Mouse (Mus musculus) midbrain, embryonic 10.5 days (tissue): Measurements from ENCODE around the gene Wdsub1. TPM values are rescaled to one million over a fixed set of nuclear protein-coding genes. Genes with fewer than 3 reads are reported as not detected.

ENCODE experiments used
- DNase-seq: peaks from one replicate; pipeline ENCODE4 v3.0.0-alpha.2; 2017; ENCODE audit warnings: low spot score
- H3K27ac ChIP-seq: fragments of 300-500 bp; sonication (generic); replicated peaks from 2 replicates; pipeline ENCODE4 v1.5.1; 2016; ENCODE audit warnings: mild to moderate bottlenecking
- H3K27me3 ChIP-seq: fragments of 300-500 bp; sonication (generic); 2 replicates; pipeline ENCODE4 v1.6.1; 2016; ENCODE audit warnings: low read depth, mild to moderate bottlenecking; ENCODE audit not compliant: poor library complexity, severe bottlenecking
- H3K36me3 ChIP-seq: fragments of 300-500 bp; sonication (generic); 2 replicates; pipeline ENCODE4 v1.6.1; 2016; ENCODE audit warnings: mild to moderate bottlenecking, moderate library complexity
- H3K4me1 ChIP-seq: fragments of 300-500 bp; sonication (generic); 2 replicates; pipeline ENCODE4 v1.6.1; 2016
- H3K4me3 ChIP-seq: fragments of 300-500 bp; sonication (generic); 2 replicates; pipeline ENCODE4 v1.5.1; 2016; ENCODE audit warnings: mild to moderate bottlenecking, moderate library complexity
- H3K9me3 ChIP-seq: fragments of 300-500 bp; sonication (generic); replicated peaks from 2 replicates; pipeline ENCODE4 v1.6.1; 2016; ENCODE audit warnings: mild to moderate bottlenecking
- WGBS: fragments of 180-500 bp; shearing (Covaris S2); methylation state at CpG from one replicate; pipeline ENCODE4 v1.1.7; 2016; 5-methylcytosine and 5-hydroxymethylcytosine counted together
- polyA plus RNA-seq: library from polyadenylated mRNA; unstranded; fragments of >200 nt; fragmentation: Nextera tagmentation; extraction: Ambion mirVana; gene quantifications from 2 replicates; pipeline ENCODE4 v1.2.1, GENCODE M21; 2016

Wdsub1 gene
- polyA plus RNA-seq, result 18.6 and 25.3 TPM in 2 replicates

- 5% methylated on average over 57 of the region's 57 CpGs for WGBS
- DNase-seq, result peak; percentile 94
- Histone ChIP-seq H3K4me1 (peaks cover 12% of the 10 kb centered on the region; the same call in 1 of the 2 replicates), H3K4me3 (peak within 1 kb of the TSS; percentile 72), H3K27me3 (no peaks in the 10 kb centered on the region), H3K27ac (peak within 1 kb of the TSS; percentile 90), H3K36me3 (peaks cover 11% of the 10 kb centered on the region; the same call in 1 of the 2 replicates), H3K9me3 (no peaks in the 10 kb centered on the region; the same call in 1 of the 2 replicates)
These were observed at the start of gene Wdsub1 for GRCm38 (mm10) chr2:59881831-59882741. Wdsub1 (minus strand) TSS chr2:59882591.

GRCm38 (mm10) chr2:59913610-59914009, 31.2 kb upstream of the Wdsub1 start:
- WGBS, result 81% methylated on average over 11 of the region's 11 CpGs
- H3K36me3 ChIP-seq, result peaks cover 96% of the 10 kb centered on the region
- H3K9me3 ChIP-seq, result no peaks in the 10 kb centered on the region
- H3K27ac ChIP-seq, result no peak overlapping the region
- H3K27me3 ChIP-seq, result no peaks in the 10 kb centered on the region
- no peak for DNase-seq
- H3K4me1 ChIP-seq, result no peaks in the 10 kb centered on the region
- H3K4me3 ChIP-seq, result no peak overlapping the region

GRCm38 (mm10) chr2:59908048-59908447, 25.7 kb upstream of the Wdsub1 start:
- 94% methylated on average over 9 of the region's 9 CpGs for WGBS
- no peak for DNase-seq
- H3K36me3 ChIP-seq, result peaks cover 80% of the 10 kb centered on the region
- no peak overlapping the region for H3K27ac ChIP-seq
- no peaks in the 10 kb centered on the region for H3K27me3 ChIP-seq
- H3K9me3 ChIP-seq, result no peaks in the 10 kb centered on the region
- no peaks in the 10 kb centered on the region for H3K4me1 ChIP-seq
- no peak overlapping the region for H3K4me3 ChIP-seq

- H3K9me3 ChIP-seq, result no peaks in the 10 kb centered on the region
- no peaks in the 10 kb centered on the region for H3K27me3 ChIP-seq
- no peak overlapping the region for H3K4me3 ChIP-seq
- no peaks in the 10 kb centered on the region for H3K4me1 ChIP-seq
- peaks cover 81% of the 10 kb centered on the region for H3K36me3 ChIP-seq
- no peak for DNase-seq
- H3K27ac ChIP-seq, result no peak overlapping the region
- WGBS, result 89% methylated on average over 7 of the region's 7 CpGs
These were observed 21.6 kb upstream of the Wdsub1 start for GRCm38 (mm10) chr2:59904007-59904406.

- no peak overlapping the region for H3K27ac ChIP-seq
- H3K4me1 ChIP-seq, result no peaks in the 10 kb centered on the region
- WGBS, result 90% methylated on average over 4 of the region's 4 CpGs
- no peaks in the 10 kb centered on the region for H3K27me3 ChIP-seq
- peaks cover 75% of the 10 kb centered on the region for H3K36me3 ChIP-seq
- no peaks in the 10 kb centered on the region for H3K9me3 ChIP-seq
- no peak for DNase-seq
- H3K4me3 ChIP-seq, result no peak overlapping the region
These were observed 16.3 kb upstream of the Wdsub1 start for GRCm38 (mm10) chr2:59898666-59899065.

GRCm38 (mm10) chr2:59898105-59898504, 15.7 kb upstream of the Wdsub1 start:
- 84% methylated on average over 6 of the region's 7 CpGs for WGBS
- Histone ChIP-seq H3K9me3 (no peaks in the 10 kb centered on the region), H3K36me3 (peaks cover 77% of the 10 kb centered on the region), H3K4me1 (no peaks in the 10 kb centered on the region), H3K4me3 (no peak overlapping the region), H3K27ac (no peak overlapping the region), H3K27me3 (no peaks in the 10 kb centered on the region)
- DNase-seq, result no peak

GRCm38 (mm10) chr2:59896837-59897236, 14.4 kb upstream of the Wdsub1 start:
- H3K4me3 ChIP-seq, result no peak overlapping the region
- no peaks in the 10 kb centered on the region for H3K4me1 ChIP-seq
- DNase-seq, result no peak
- H3K36me3 ChIP-seq, result peaks cover 77% of the 10 kb centered on the region
- no peaks in the 10 kb centered on the region for H3K9me3 ChIP-seq
- no peaks in the 10 kb centered on the region for H3K27me3 ChIP-seq
- WGBS, result 91% methylated on average over 8 of the region's 8 CpGs
- H3K27ac ChIP-seq, result no peak overlapping the region

- peaks cover 75% of the 10 kb centered on the region for H3K36me3 ChIP-seq
- no peak overlapping the region for H3K4me3 ChIP-seq
- no peaks in the 10 kb centered on the region for H3K27me3 ChIP-seq
- no peaks in the 10 kb centered on the region for H3K9me3 ChIP-seq
- WGBS, result 84% methylated on average over 7 of the region's 7 CpGs
- no peak for DNase-seq
- no peak overlapping the region for H3K27ac ChIP-seq
- no peaks in the 10 kb centered on the region for H3K4me1 ChIP-seq
These were observed 14.0 kb upstream of the Wdsub1 start for GRCm38 (mm10) chr2:59896400-59896799.

- H3K36me3 ChIP-seq, result peaks cover 30% of the 10 kb centered on the region
- H3K4me3 ChIP-seq, result no peak overlapping the region
- DNase-seq, result no peak
- no peaks in the 10 kb centered on the region for H3K9me3 ChIP-seq
- H3K27ac ChIP-seq, result no peak overlapping the region
- no peaks in the 10 kb centered on the region for H3K4me1 ChIP-seq
- 88% methylated on average over 6 of the region's 6 CpGs for whole genome bisulfite sequencing
- no peaks in the 10 kb centered on the region for H3K27me3 ChIP-seq
These were observed 7.3 kb upstream of the Wdsub1 start for GRCm38 (mm10) chr2:59889699-59890098.

- H3K27ac ChIP-seq, result no peak overlapping the region
- no peaks in the 10 kb centered on the region for H3K27me3 ChIP-seq
- H3K36me3 ChIP-seq, result peaks cover 11% of the 10 kb centered on the region; the same call in 1 of the 2 replicates
- peaks cover 12% of the 10 kb centered on the region; the same call in 1 of the 2 replicates for H3K4me1 ChIP-seq
- WGBS, result 76% methylated on average over 8 of the region's 8 CpGs
- no peak for DNase-seq
- H3K4me3 ChIP-seq, result peak overlapping the region; percentile 72
- no peaks in the 10 kb centered on the region; the same call in 1 of the 2 replicates for H3K9me3 ChIP-seq
These were observed 421 bp upstream of the Wdsub1 start for GRCm38 (mm10) chr2:59882742-59883281.

GRCm38 (mm10) chr2:59881404-59881803, 987 bp downstream of the Wdsub1 start:
- Histone ChIP-seq H3K27ac (no peak overlapping the region), H3K27me3 (no peaks in the 10 kb centered on the region)

GRCm38 (mm10) chr2:59878221-59878620, 4.2 kb downstream of the Wdsub1 start:
- H3K27ac ChIP-seq, result 0 out of 2 replicates have a peak overlapping the region, but pooled peaks have one; percentile 6
- no peaks in the 10 kb centered on the region for H3K27me3 ChIP-seq
- no peak overlapping the region for H3K4me3 ChIP-seq
- H3K36me3 ChIP-seq, result peaks cover 11% of the 10 kb centered on the region; the same call in 1 of the 2 replicates
- H3K4me1 ChIP-seq, result peaks cover 12% of the 10 kb centered on the region; the same call in 1 of the 2 replicates
- no peak for DNase-seq
- WGBS, result 78% methylated on average over 19 of the region's 19 CpGs
- H3K9me3 ChIP-seq, result no peaks in the 10 kb centered on the region; the same call in 1 of the 2 replicates

More at GRCm38 (mm10) chr2:59881404-59881803, 987 bp downstream of the Wdsub1 start:
- WGBS, result 84% methylated on average over 6 of the region's 6 CpGs
- H3K4me1 ChIP-seq, result peaks cover 12% of the 10 kb centered on the region; the same call in 1 of the 2 replicates
- H3K4me3 ChIP-seq, result peak overlapping the region; percentile 72
- no peak for DNase-seq
- H3K36me3 ChIP-seq, result peaks cover 11% of the 10 kb centered on the region; the same call in 1 of the 2 replicates
- no peaks in the 10 kb centered on the region; the same call in 1 of the 2 replicates for H3K9me3 ChIP-seq
